Mouse (Mus musculus): ENCODE measurements around the gene Zfp710. TPM values are rescaled to one million over a fixed set of nuclear protein-coding genes. Genes with fewer than 3 reads are reported as not detected.
A peak's percentile ranks its signal among the peaks of the same experiment; 100 is the strongest.

The Zfp710 gene
- total and polyA plus RNA-seq, 2 experiments from 2014 or later, result 10.7 to 33.6 TPM

DNA sequence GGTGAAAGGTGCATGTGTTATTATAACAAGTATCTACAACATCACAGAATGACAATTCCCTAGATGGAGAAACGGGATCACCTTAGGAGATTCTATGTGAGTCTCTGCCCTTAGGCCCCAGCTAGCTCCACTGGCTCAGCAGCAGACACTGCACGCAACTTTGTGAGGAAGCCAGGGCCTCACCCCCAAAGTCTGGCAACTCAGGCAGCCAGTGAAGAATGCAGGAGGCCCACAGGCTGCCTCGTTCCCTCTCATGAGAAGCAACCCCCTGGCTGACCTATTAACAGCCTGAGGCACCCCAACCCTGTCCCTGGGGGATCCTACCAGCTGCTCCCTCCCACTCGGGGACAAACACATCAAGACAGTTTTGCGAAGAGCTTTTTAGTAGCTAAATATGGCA lies 69.9 kb downstream of the Zfp710 start:
- Histone ChIP-seq H3K4me2 (ENCODE audit: low read depth, low read length, poor library complexity, severe bottlenecking) (no peak overlapping the region), H3K27me3 (ENCODE audit: insufficient read depth, low read length) (no peaks in the 10 kb centered on the region), H3K9me3 (ENCODE audit: low read length) (no peaks in the 10 kb centered on the region), H3K4me1 (ENCODE audit: insufficient read depth, low read length) (no peaks in the 10 kb centered on the region), H3K36me3 (ENCODE audit: insufficient read depth, low read length) (peaks cover 77% of the 10 kb centered on the region), H3K9ac (replicated peaks; ENCODE audit: low read length, poor library complexity, severe bottlenecking) (no peak overlapping the region), H3K4me3 (ENCODE audit: low read depth, low read length) (no peak overlapping the region), H3K27ac (ENCODE audit: low read depth, low read length) (no peak overlapping the region)
- WGBS, result 69% methylated on average over 5 of the region's 5 CpGs
- TF ChIP-seq CTCF (IDR thresholded peaks at IDR 0.05), result no peak
- no peak for DNase-seq (ENCODE audit: low spot score)
- ATAC-seq (ENCODE audit: low FRiP score), result no peak

GRCm38 (mm10) chr7:80095598-80096309 lies 71.1 kb downstream of the Zfp710 start:
- no peak for DNase-seq (ENCODE audit: low spot score)
- Histone ChIP-seq H3K4me1 (ENCODE audit: insufficient read depth, low read length) (no peaks in the 10 kb centered on the region), H3K9me3 (ENCODE audit: low read length) (no peaks in the 10 kb centered on the region), H3K36me3 (ENCODE audit: insufficient read depth, low read length) (peaks cover 85% of the 10 kb centered on the region), H3K4me3 (ENCODE audit: low read depth, low read length) (no peak overlapping the region), H3K27me3 (ENCODE audit: insufficient read depth, low read length) (no peaks in the 10 kb centered on the region), H3K9ac (replicated peaks; ENCODE audit: low read length, poor library complexity, severe bottlenecking) (no peak overlapping the region), H3K4me2 (ENCODE audit: low read depth, low read length, poor library complexity, severe bottlenecking) (no peak overlapping the region), H3K27ac (ENCODE audit: low read depth, low read length) (no peak overlapping the region)
- no peak for ATAC-seq (ENCODE audit: low FRiP score)
- WGBS, result 93% methylated on average over 20 of the region's 20 CpGs
- TF ChIP-seq CTCF (IDR thresholded peaks at IDR 0.05), result no peak

GRCm38 (mm10) chr7:80098389-80098976 lies 73.9 kb downstream of the Zfp710 start:
- no peak for ATAC-seq (ENCODE audit: low FRiP score)
- Histone ChIP-seq H3K9ac (replicated peaks; ENCODE audit: low read length, poor library complexity, severe bottlenecking) (no peak overlapping the region), H3K4me1 (ENCODE audit: insufficient read depth, low read length) (no peaks in the 10 kb centered on the region), H3K9me3 (ENCODE audit: low read length) (no peaks in the 10 kb centered on the region), H3K4me2 (ENCODE audit: low read depth, low read length, poor library complexity, severe bottlenecking) (no peak overlapping the region), H3K36me3 (ENCODE audit: insufficient read depth, low read length) (peaks cover 72% of the 10 kb centered on the region), H3K27me3 (ENCODE audit: insufficient read depth, low read length) (no peaks in the 10 kb centered on the region), H3K27ac (ENCODE audit: low read depth, low read length) (no peak overlapping the region), H3K4me3 (ENCODE audit: low read depth, low read length) (no peak overlapping the region)
- no peak for DNase-seq (ENCODE audit: low spot score)
- no peak for TF ChIP-seq CTCF (IDR thresholded peaks at IDR 0.05)
- WGBS, result 97% methylated on average over 13 of the region's 13 CpGs

- no peaks in the 10 kb centered on the region for H3K27me3 ChIP-seq (ENCODE audit: insufficient read depth, low read length)
- no peak overlapping the region for H3K9ac ChIP-seq (replicated peaks; ENCODE audit: low read length, poor library complexity, severe bottlenecking)
- no peaks in the 10 kb centered on the region for H3K4me1 ChIP-seq (ENCODE audit: insufficient read depth, low read length)
- no peak overlapping the region for H3K4me3 ChIP-seq (ENCODE audit: low read depth, low read length)
- 79% methylated on average over 3 of the region's 3 CpGs for WGBS
- H3K9me3 ChIP-seq (ENCODE audit: low read length), result no peaks in the 10 kb centered on the region
- DNase-seq (ENCODE audit: low spot score) (peak; percentile 43), ATAC-seq (ENCODE audit: low FRiP score) (no peak)
- H3K36me3 ChIP-seq (ENCODE audit: insufficient read depth, low read length), result peaks cover 29% of the 10 kb centered on the region
- no peak for TF ChIP-seq CTCF (IDR thresholded peaks at IDR 0.05)
- no peak overlapping the region for H3K27ac ChIP-seq (ENCODE audit: low read depth, low read length)
- H3K4me2 ChIP-seq (ENCODE audit: low read depth, low read length, poor library complexity, severe bottlenecking), result no peak overlapping the region
These were observed 78.7 kb downstream of the Zfp710 start for GRCm38 (mm10) chr7:80103335-80103734.

GRCm38 (mm10) chr7:80105637-80106390 lies 81.2 kb downstream of the Zfp710 start:
- Histone ChIP-seq H3K27ac (ENCODE audit: low read depth, low read length) (no peak overlapping the region), H3K27me3 (ENCODE audit: insufficient read depth, low read length) (no peaks in the 10 kb centered on the region), H3K4me2 (ENCODE audit: low read depth, low read length, poor library complexity, severe bottlenecking) (no peak overlapping the region), H3K4me1 (ENCODE audit: insufficient read depth, low read length) (no peaks in the 10 kb centered on the region), H3K4me3 (ENCODE audit: low read depth, low read length) (no peak overlapping the region), H3K36me3 (ENCODE audit: insufficient read depth, low read length) (peaks cover 4% of the 10 kb centered on the region; the same call in 1 of the 2 replicates), H3K9me3 (ENCODE audit: low read length) (no peaks in the 10 kb centered on the region), H3K9ac (replicated peaks; ENCODE audit: low read length, poor library complexity, severe bottlenecking) (no peak overlapping the region)
- 98% methylated on average over 4 of the region's 4 CpGs for WGBS
- ATAC-seq (ENCODE audit: low FRiP score), result no peak
- TF ChIP-seq CTCF (IDR thresholded peaks at IDR 0.05), result no peak
- no peak for DNase-seq (ENCODE audit: low spot score)

- no peak overlapping the region for H3K9ac ChIP-seq (replicated peaks; ENCODE audit: low read length, poor library complexity, severe bottlenecking)
- H3K4me2 ChIP-seq (ENCODE audit: low read depth, low read length, poor library complexity, severe bottlenecking), result no peak overlapping the region
- H3K27me3 ChIP-seq (ENCODE audit: insufficient read depth, low read length), result no peaks in the 10 kb centered on the region
- no peaks in the 10 kb centered on the region for H3K4me1 ChIP-seq (ENCODE audit: insufficient read depth, low read length)
- H3K9me3 ChIP-seq (ENCODE audit: low read length), result no peaks in the 10 kb centered on the region
- H3K4me3 ChIP-seq (ENCODE audit: low read depth, low read length), result no peak overlapping the region
- WGBS, result 100% methylated on average over 1 of the region's 1 CpGs
- DNase-seq (ENCODE audit: low spot score) (no peak), ATAC-seq (ENCODE audit: low FRiP score) (no peak)
- no peaks in the 10 kb centered on the region for H3K36me3 ChIP-seq (ENCODE audit: insufficient read depth, low read length)
- H3K27ac ChIP-seq (ENCODE audit: low read depth, low read length), result no peak overlapping the region
- TF ChIP-seq CTCF (IDR thresholded peaks at IDR 0.05), result no peak
These were observed 81.8 kb downstream of the Zfp710 start for GRCm38 (mm10) chr7:80106441-80106840.
